In genomic region chr15:63713697-63714096, GRCm38 (mm10) we compare ENCODE assay signal across 27 mouse cellular contexts.
DNase-seq lines count a peak whose midpoint lies in the region; ATAC-seq lines count a peak whose summit lies in the region.
"Had no signal": no experiment of that assay in that cellular context is flagged by ENCODE, and none has a peak within 500 bp of the region (broad histone marks: within the 10 kb centered on the region; RNA-seq: fewer than 3 reads in every experiment).

No protein-coding gene starts in this region.

- DNase-seq in 416B (ENCODE audit: low read depth), result peak; percentile 16
- DNase-seq in embryo, embryonic 11 days, result peak; percentile 38
- DNase-seq in forelimb bud, embryonic 11.5 days (ENCODE audit: low read depth, low spot score), result peak; percentile 57
- no peak for DNase-seq in cerebellum, postnatal 25 days
- DNase-seq in urinary bladder, adult 2 months (ENCODE audit: low spot score), result no peak
- DNase-seq: adrenal gland, adult 2 months; adrenal gland, postnatal 14 days; cerebellum, adult 11 months; cerebellum, adult 2 months; cerebellum, adult 9-11 months; cerebellum, postnatal 36 days; gastrocnemius, postnatal 10 days; gastrocnemius, postnatal 36 days; heart, adult 2 months; heart, postnatal 14 days; heart, postnatal 4 days had no signal

- no peaks in the 10 kb centered on the region for H3K4me1 ChIP-seq in midbrain, embryonic 15.5 days
- H3K4me1 ChIP-seq: embryonic facial prominence, embryonic 13.5 days; forebrain, embryonic 12.5 days; forebrain, embryonic 15.5 days; heart, embryonic 10.5 days had no signal

- 89% methylated on average over 3 of the region's 3 CpGs for WGBS in midbrain, embryonic 15.5 days

- H3K4me3 ChIP-seq in midbrain, embryonic 15.5 days, result no peak overlapping the region
- H3K4me3 ChIP-seq: embryonic facial prominence, embryonic 13.5 days; erythroblast, embryonic 14.5 days; forebrain, embryonic 12.5 days; forebrain, embryonic 15.5 days; heart, adult 2 months; heart, embryonic 10.5 days; heart, embryonic 13.5 days had no signal

- no peaks in the 10 kb centered on the region for H3K36me3 ChIP-seq in midbrain, embryonic 15.5 days (replicated peaks)
- H3K36me3 ChIP-seq: embryonic facial prominence, embryonic 13.5 days; forebrain, embryonic 12.5 days; forebrain, embryonic 15.5 days; heart, embryonic 10.5 days; heart, embryonic 13.5 days had no signal

- no peak for ATAC-seq in midbrain, embryonic 15.5 days (replicated peaks)
- ATAC-seq: CD4-positive, CD25-positive, alpha-beta regulatory T cell, adult 4 months; forebrain, embryonic 15.5 days; hindbrain, postnatal 0 days; intestine, postnatal 0 days had no signal

- H3K9me3 ChIP-seq in midbrain, embryonic 15.5 days, result no peaks in the 10 kb centered on the region
- H3K9me3 ChIP-seq: embryonic facial prominence, embryonic 13.5 days; forebrain, embryonic 12.5 days; forebrain, embryonic 15.5 days; heart, embryonic 10.5 days had no signal

- H3K9ac ChIP-seq in midbrain, embryonic 15.5 days, result no peak overlapping the region
- H3K9ac ChIP-seq: embryonic facial prominence, embryonic 13.5 days; forebrain, embryonic 12.5 days; forebrain, embryonic 15.5 days; heart, embryonic 13.5 days; hindbrain, embryonic 14.5 days had no signal

- H3K27me3 ChIP-seq in midbrain, embryonic 15.5 days (replicated peaks), result no peaks in the 10 kb centered on the region
- H3K27me3 ChIP-seq: embryonic facial prominence, embryonic 13.5 days; forebrain, embryonic 12.5 days; forebrain, embryonic 15.5 days; heart, embryonic 13.5 days had no signal

- H3K4me2 ChIP-seq in midbrain, embryonic 15.5 days, result no peak overlapping the region
- H3K4me2 ChIP-seq: embryonic facial prominence, embryonic 13.5 days; forebrain, embryonic 12.5 days; forebrain, embryonic 15.5 days; heart, embryonic 13.5 days; hindbrain, embryonic 14.5 days had no signal

- H3K27ac ChIP-seq in midbrain, embryonic 15.5 days, result no peak overlapping the region
- H3K27ac ChIP-seq: embryonic facial prominence, embryonic 13.5 days; forebrain, embryonic 12.5 days; forebrain, embryonic 15.5 days; heart, adult 2 months; heart, embryonic 10.5 days; heart, embryonic 13.5 days; hindbrain, embryonic 14.5 days; hindbrain, postnatal 0 days had no signal

Comparison
In these comparisons a context has a peak if more than half of its experiments do, and no peak if none do; other contexts are left out.
1. DNase-seq: peak in 416B (single experiment), embryo, embryonic 11 days (single experiment) and forelimb bud, embryonic 11.5 days (single experiment); none in cerebellum, postnatal 25 days (0 of 2) and urinary bladder, adult 2 months (single experiment).